Mouse (Mus musculus) thymus, adult 18-20 months (tissue): Measurements from ENCODE around the gene Zfp82.

Experiments
- DNase-seq, 2 experiments: peaks; one replicate each; pipeline ENCODE4 v3.0.0; 2022; ENCODE audit warnings: mixed read lengths in 2 of 2

The Zfp82 gene

GRCm38 (mm10) chr7:30044354-30044753 lies 28.3 kb downstream of the Zfp82 start:
- DNase-seq = no peak

GRCm38 (mm10) chr7:30034331-30034730 lies 38.4 kb downstream of the Zfp82 start:
- no peak for DNase-seq

- no peak for DNase-seq
Observed at GRCm38 (mm10) chr7:30031379-30031778, 41.3 kb downstream of the Zfp82 start.

- no peak for DNase-seq
Observed at GRCm38 (mm10) chr7:30030677-30031076, 42.0 kb downstream of the Zfp82 start.

GRCm38 (mm10) chr7:30028572-30028971 lies 44.1 kb downstream of the Zfp82 start:
- DNase-seq = no peak

GRCm38 (mm10) chr7:30027331-30027730 lies 45.4 kb downstream of the Zfp82 start:
- no peak for DNase-seq

DNA sequence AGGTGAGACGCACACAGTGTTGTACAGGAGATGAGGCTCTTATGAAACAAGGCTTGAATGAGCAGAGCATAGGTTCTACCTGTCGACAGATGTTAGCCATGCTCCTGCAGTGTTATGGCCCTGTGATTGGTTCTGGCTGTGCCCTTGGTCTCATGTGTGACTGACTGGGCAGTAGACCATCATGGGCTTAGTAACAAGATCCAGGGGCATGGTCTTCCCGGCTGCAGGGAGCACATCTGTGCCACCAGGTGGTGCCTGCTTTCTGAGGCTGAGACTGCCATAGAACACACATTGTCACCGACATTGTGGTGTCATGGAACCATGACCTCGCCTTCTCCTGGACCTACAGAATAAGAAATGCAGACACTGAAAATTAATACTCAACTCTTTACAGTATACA lies 47.3 kb downstream of the Zfp82 start:
- no peak for DNase-seq

- no peak for DNase-seq
Observed at GRCm38 (mm10) chr7:30023800-30024199, 48.9 kb downstream of the Zfp82 start.

GRCm38 (mm10) chr7:30023324-30023723 lies 49.4 kb downstream of the Zfp82 start:
- DNase-seq = no peak

DNA sequence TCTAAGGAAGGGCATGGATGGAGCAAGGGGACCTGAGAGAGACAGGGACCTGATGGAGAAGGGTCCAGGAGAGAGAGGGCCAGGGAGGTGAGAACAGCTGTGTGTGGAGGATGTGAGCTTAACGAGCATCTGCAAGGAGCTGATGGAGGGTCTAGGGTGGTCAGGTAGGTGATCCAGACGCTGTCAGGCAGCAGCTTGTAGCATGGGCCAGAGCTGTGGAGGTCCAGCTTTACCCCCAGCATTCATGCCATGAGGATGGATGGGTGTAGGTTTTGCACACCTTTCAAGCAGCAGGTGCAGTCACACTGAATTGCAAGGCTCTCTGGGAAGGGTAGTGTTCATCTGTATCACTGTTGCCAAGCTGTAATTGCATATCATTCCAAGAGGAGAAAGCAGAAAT lies 53.2 kb downstream of the Zfp82 start:
- DNase-seq = no peak

- DNase-seq = no peak
Observed at GRCm38 (mm10) chr7:30017226-30017625, 55.5 kb downstream of the Zfp82 start.

- DNase-seq = peak in 1 of 2 experiments; percentile 21
Observed at GRCm38 (mm10) chr7:30012956-30013363, 59.7 kb downstream of the Zfp82 start.

DNA sequence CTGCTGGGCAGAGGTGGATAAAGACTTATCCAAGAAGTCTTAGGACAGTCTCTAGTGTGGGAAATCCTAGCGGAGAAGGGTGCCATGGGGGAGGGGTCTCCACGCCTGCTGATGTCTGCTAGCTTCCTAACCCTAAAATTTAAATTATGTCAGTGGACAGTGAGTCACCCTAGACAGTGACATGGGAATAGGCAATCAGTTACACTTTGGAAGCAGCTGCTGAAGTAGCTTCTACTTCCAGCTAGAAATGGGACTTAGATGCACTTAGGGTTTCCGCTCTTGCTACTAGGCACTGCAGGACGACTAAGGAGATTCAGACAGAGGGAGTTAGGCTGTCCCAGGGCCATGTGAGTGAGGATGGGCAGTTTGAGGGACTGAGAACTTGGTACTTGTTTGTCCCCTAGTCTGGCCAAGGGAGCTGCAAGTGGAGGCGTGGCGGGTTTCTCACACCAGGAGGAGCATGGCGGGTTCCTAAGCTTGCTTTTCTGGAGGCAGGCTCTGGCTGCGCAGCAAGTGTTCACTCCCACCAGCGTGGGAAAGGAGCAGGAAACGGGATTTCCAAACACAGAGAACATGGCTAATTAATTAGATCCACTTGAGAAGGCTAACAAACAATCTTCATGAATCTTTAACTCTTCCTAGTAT lies 62.0 kb downstream of the Zfp82 start:
- DNase-seq = no peak

DNA sequence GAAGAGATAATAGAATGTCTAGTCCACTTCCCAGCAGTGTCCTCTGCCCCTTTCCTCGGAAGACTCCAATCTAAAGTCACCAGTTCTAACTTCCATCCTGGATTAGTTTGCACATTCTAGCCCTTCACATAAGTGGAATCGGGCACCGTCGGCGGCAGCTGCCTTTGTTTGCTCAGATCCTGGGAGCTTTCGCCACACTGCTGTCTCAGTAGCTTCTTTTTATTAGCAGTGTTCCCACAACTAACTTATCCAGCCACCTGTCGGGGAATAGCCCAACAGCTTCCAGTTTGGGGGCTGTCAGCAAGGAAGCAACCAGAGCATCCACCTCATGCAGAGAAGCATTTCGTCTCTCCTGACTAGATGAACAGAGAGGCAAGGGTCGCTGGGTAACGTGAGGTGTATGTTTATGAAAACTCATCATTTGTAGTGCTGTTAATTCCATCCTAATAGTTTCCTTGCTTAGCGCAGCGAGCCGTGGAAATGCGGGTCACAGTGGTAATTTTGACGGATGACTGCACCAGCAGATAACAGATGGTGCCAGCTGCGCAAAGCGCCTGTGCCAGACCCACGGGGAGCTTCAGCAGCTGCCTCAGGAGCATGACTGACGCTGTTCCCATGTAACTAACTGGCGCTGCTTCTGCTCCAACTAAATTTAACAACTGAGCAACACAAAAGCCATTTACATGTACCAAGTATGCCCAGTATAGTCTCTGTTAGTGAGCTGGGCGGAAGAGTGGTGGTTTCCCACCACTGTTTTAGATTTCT lies 63.2 kb downstream of the Zfp82 start:
- no peak for DNase-seq

DNA sequence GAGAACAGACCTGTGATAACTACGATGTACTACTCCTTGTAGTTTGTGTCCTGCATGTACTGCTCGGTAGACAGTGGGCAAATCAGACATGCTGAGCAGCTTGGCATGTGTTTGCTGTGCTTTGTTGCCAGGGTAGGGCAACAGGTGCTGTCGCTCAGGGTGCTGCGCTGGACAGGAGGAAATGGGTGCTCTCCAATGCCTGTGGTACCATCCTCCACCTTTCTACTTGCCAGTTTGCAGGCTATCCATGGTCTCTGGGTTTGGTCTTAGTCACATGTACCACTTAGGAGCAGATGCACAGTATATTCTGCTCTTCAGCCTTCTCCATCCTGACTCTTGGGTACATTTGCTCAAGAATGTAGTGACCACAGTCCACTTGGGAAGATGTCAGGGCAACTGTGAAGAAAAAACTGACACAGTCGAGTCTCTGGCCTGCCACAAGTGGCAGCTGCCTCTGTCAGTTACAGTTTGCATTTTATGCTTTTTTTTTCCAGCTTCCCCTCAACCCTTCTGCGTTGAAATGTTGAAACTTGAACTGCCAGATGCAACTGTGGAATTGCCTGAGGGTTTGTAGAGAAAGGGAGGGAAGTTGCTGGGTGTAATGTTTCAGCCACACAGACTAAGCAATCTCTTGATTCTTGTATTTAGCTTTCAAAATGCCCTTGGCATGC lies 64.5 kb downstream of the Zfp82 start:
- no peak for DNase-seq

DNA sequence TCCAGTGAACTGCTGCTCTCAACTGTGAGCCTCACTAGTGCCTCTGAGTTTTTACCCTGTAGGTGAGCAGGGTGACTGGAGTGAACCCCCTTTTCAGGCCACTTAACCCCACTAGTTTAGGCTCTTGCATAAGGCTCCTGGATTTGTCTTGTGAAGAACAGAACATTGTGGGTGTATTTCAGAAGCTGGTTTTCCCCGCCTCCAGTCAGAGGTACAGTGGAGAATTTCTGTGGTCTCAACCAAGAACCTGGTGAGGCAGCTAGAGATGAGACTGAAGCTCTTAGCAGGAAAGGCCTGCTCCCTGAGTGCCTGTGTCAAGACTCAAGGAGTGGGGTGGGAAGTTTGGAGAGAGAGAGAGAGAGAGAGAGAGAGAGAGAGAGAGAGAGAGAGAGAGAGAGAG lies 65.1 kb downstream of the Zfp82 start:
- no peak for DNase-seq
